Mouse (Mus musculus) limb, embryonic 15.5 days (tissue): Measurements from ENCODE around the gene Fam83b. TPM values are rescaled to one million over a fixed set of nuclear protein-coding genes. Genes with fewer than 3 reads are reported as not detected.

Experiments
- ATAC-seq: fragments of 200-750 bp; cut with Nextera tagmentation; 2 replicates; pipeline ENCODE4 v1.8.0; 2017; ENCODE audit warnings: low read depth, moderate TSS enrichment; ENCODE audit not compliant: insufficient number of reproducible peaks, low FRiP score, low TSS enrichment
- H3K27ac ChIP-seq: fragments of 300-500 bp; sonication (generic); 2 replicates; pipeline ENCODE4 v1.5.1; 2015; ENCODE audit warnings: moderate library complexity, mild to moderate bottlenecking, inconsistent platforms
- H3K27me3 ChIP-seq: fragments of 300-500 bp; sonication (generic); 2 replicates; pipeline ENCODE4 v1.6.1; 2015; ENCODE audit warnings: inconsistent platforms
- H3K36me3 ChIP-seq: fragments of 300-500 bp; sonication (generic); 2 replicates; pipeline ENCODE4 v1.6.1; 2015; ENCODE audit warnings: inconsistent platforms
- H3K4me1 ChIP-seq: fragments of 300-500 bp; sonication (generic); 2 replicates; pipeline ENCODE4 v1.6.1; 2015; ENCODE audit warnings: inconsistent platforms
- H3K4me2 ChIP-seq: fragments of 300-500 bp; sonication (generic); 2 replicates; pipeline ENCODE4 v1.6.1; 2015; ENCODE audit warnings: mild to moderate bottlenecking, inconsistent platforms
- H3K4me3 ChIP-seq: fragments of 300-500 bp; sonication (generic); 2 replicates; pipeline ENCODE4 v1.5.1; 2015; ENCODE audit warnings: mild to moderate bottlenecking, inconsistent platforms
- H3K9ac ChIP-seq: fragments of 300-500 bp; sonication (generic); 2 replicates; pipeline ENCODE4 v1.6.1; 2015; ENCODE audit warnings: inconsistent platforms
- H3K9me3 ChIP-seq: fragments of 300-500 bp; sonication (generic); 2 replicates; pipeline ENCODE4 v1.6.1; 2016; ENCODE audit warnings: inconsistent platforms
- WGBS: fragments of 180-500 bp; shearing (Covaris S2); methylation state at CpG from one replicate; pipeline ENCODE4 v1.1.7; 2015; 5-methylcytosine and 5-hydroxymethylcytosine counted together
- polyA plus RNA-seq: library from polyadenylated mRNA; unstranded; fragments of >200 nt; fragmentation: Nextera tagmentation; extraction: Ambion mirVana; gene quantifications from 2 replicates; pipeline ENCODE4 v1.2.1, GENCODE M21; 2015

Fam83b gene
- polyA plus RNA-seq, 1 experiment from 2014 or later, result 9.2 TPM

DNA sequence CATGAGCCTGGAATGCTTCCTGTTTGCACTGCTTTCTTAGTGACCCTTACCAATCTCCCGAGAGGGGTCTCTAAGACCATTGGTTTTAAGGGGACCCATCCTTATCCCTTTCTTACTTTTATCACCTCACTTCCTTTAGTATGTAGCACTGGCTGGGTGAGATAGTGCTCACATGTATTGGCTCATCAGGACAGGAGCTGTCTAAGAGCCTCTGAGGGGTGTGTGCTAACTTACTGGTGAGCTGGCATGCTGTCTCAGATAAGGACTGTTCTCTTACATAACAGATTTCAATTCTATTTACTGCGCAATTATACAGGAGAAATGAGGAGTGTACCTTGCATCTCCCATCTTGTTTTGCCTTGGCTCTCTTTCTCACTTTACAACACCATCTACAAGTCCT lies 7.7 kb downstream of the Fam83b start:
- no peak overlapping the region for H3K9ac ChIP-seq
- H3K9me3 ChIP-seq, result no peaks in the 10 kb centered on the region
- no peak overlapping the region for H3K4me3 ChIP-seq
- H3K27ac ChIP-seq, result no peak overlapping the region
- H3K36me3 ChIP-seq, result no peaks in the 10 kb centered on the region
- no peak overlapping the region for H3K4me2 ChIP-seq
- no peak for ATAC-seq
- H3K4me1 ChIP-seq, result no peaks in the 10 kb centered on the region
- no peaks in the 10 kb centered on the region for H3K27me3 ChIP-seq
- WGBS, result 84% methylated on average over 2 of the region's 2 CpGs

- Histone ChIP-seq H3K36me3 (no peaks in the 10 kb centered on the region), H3K4me3 (no peak overlapping the region), H3K4me1 (no peaks in the 10 kb centered on the region), H3K9ac (no peak overlapping the region), H3K4me2 (no peak overlapping the region), H3K9me3 (no peaks in the 10 kb centered on the region), H3K27me3 (no peaks in the 10 kb centered on the region), H3K27ac (no peak overlapping the region)
- WGBS, result 48% methylated on average over 2 of the region's 2 CpGs
- no peak for ATAC-seq
Measured at GRCm38 (mm10) chr9:76553758-76554157, 13.2 kb downstream of the Fam83b start.

- Histone ChIP-seq H3K4me2 (no peak overlapping the region), H3K27me3 (no peaks in the 10 kb centered on the region), H3K36me3 (no peaks in the 10 kb centered on the region), H3K9ac (no peak overlapping the region), H3K27ac (no peak overlapping the region), H3K4me1 (no peaks in the 10 kb centered on the region), H3K9me3 (no peaks in the 10 kb centered on the region), H3K4me3 (no peak overlapping the region)
- ATAC-seq, result no peak
- 52% methylated on average over 1 of the region's 1 CpGs for WGBS
Measured at GRCm38 (mm10) chr9:76553115-76553514, 13.8 kb downstream of the Fam83b start.

DNA sequence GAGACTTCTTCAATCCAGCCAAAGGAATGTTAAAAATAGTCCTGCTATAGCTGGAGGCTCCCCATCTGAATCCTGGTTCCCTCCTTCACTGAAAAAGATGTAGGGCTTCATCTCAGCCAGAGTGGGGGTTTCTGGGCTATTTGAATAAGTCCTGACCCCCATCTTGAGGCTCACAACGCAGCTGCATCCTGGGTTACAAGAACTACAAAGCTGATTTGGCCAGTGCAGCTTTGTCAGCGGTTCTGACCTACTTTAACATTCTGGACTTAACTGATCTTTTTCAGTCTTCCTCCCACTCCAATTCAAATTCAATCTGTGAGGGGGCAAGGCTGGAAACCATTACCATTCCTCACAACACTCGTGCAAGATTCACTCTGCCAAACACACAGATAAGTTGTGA lies 20.2 kb downstream of the Fam83b start:
- 44% methylated on average over 3 of the region's 3 CpGs for WGBS
- ATAC-seq, result no peak

GRCm38 (mm10) chr9:76540684-76541083 lies 26.2 kb downstream of the Fam83b start:
- no peak for ATAC-seq
- H3K36me3 ChIP-seq, result no peaks in the 10 kb centered on the region
- H3K27me3 ChIP-seq, result no peaks in the 10 kb centered on the region
- no peaks in the 10 kb centered on the region for H3K9me3 ChIP-seq
- H3K4me2 ChIP-seq, result no peak overlapping the region
- H3K27ac ChIP-seq, result no peak overlapping the region
- H3K9ac ChIP-seq, result no peak overlapping the region
- H3K4me1 ChIP-seq, result no peaks in the 10 kb centered on the region
- no peak overlapping the region for H3K4me3 ChIP-seq
- WGBS, result 83% methylated on average over 4 of the region's 4 CpGs

More for the DNA sequence above, 20.2 kb downstream of the Fam83b start:
- Histone ChIP-seq H3K4me1 (no peaks in the 10 kb centered on the region), H3K4me3 (no peak overlapping the region), H3K36me3 (no peaks in the 10 kb centered on the region), H3K9me3 (no peaks in the 10 kb centered on the region), H3K9ac (no peak overlapping the region), H3K27ac (no peak overlapping the region), H3K27me3 (no peaks in the 10 kb centered on the region), H3K4me2 (no peak overlapping the region)

DNA sequence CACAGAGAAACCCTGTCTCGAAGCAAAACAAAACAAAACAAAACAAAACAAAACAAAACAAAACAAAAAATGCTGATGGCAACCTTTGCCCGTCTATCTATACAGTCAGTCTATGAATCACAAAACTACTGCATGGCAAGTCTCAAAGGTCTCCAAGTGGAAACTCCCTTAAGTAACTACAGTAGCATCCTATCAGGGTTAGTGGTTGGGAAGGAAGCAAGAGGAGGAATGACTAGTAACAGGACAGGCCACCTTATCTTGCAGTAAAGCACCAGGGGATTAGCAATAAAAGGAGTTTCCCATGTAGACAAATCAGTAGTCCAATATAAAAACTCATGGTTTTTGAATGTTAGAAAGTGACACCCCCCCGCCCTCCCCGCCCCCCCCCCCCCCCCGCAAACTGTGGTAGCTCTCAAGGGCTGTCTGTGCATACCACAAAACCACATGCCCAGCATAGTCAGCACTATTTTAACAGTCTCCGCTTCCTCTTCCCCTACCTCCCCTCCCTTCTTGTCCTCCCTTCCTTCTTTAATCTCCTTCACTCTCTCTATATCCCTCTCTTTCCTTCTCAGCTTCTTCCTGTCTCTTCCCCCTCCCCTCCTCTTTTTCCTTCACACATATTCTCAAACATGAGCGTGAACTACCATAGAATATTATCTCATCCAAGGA lies 26.8 kb downstream of the Fam83b start:
- H3K4me3 ChIP-seq, result no peak overlapping the region
- 74% methylated on average over 6 of the region's 7 CpGs for WGBS
- no peak overlapping the region for H3K4me2 ChIP-seq
- ATAC-seq, result no peak
- no peak overlapping the region for H3K27ac ChIP-seq
- H3K9me3 ChIP-seq, result no peaks in the 10 kb centered on the region
- no peaks in the 10 kb centered on the region for H3K27me3 ChIP-seq
- no peaks in the 10 kb centered on the region for H3K4me1 ChIP-seq
- H3K9ac ChIP-seq, result no peak overlapping the region
- no peaks in the 10 kb centered on the region for H3K36me3 ChIP-seq

GRCm38 (mm10) chr9:76539271-76539670 lies 27.6 kb downstream of the Fam83b start:
- WGBS, result 77% methylated on average over 7 of the region's 7 CpGs
- no peaks in the 10 kb centered on the region for H3K4me1 ChIP-seq
- H3K4me3 ChIP-seq, result no peak overlapping the region
- H3K9ac ChIP-seq, result no peak overlapping the region
- H3K4me2 ChIP-seq, result no peak overlapping the region
- no peaks in the 10 kb centered on the region for H3K27me3 ChIP-seq
- no peak overlapping the region for H3K27ac ChIP-seq
- no peak for ATAC-seq
- no peaks in the 10 kb centered on the region for H3K9me3 ChIP-seq
- no peaks in the 10 kb centered on the region for H3K36me3 ChIP-seq

GRCm38 (mm10) chr9:76536032-76536431 lies 30.9 kb downstream of the Fam83b start:
- Histone ChIP-seq H3K9me3 (no peaks in the 10 kb centered on the region), H3K36me3 (no peaks in the 10 kb centered on the region), H3K27me3 (no peaks in the 10 kb centered on the region), H3K9ac (no peak overlapping the region), H3K4me1 (no peaks in the 10 kb centered on the region), H3K4me3 (no peak overlapping the region), H3K27ac (no peak overlapping the region), H3K4me2 (no peak overlapping the region)
- WGBS, result 80% methylated on average over 9 of the region's 9 CpGs
- no peak for ATAC-seq

GRCm38 (mm10) chr9:76532403-76532802 lies 34.5 kb downstream of the Fam83b start:
- H3K27ac ChIP-seq, result no peak overlapping the region
- no peaks in the 10 kb centered on the region for H3K27me3 ChIP-seq
- H3K4me3 ChIP-seq, result no peak overlapping the region
- 86% methylated on average over 3 of the region's 3 CpGs for WGBS
- H3K9ac ChIP-seq, result no peak overlapping the region
- no peak overlapping the region for H3K4me2 ChIP-seq
- H3K9me3 ChIP-seq, result no peaks in the 10 kb centered on the region
- H3K4me1 ChIP-seq, result no peaks in the 10 kb centered on the region
- no peak for ATAC-seq
- H3K36me3 ChIP-seq, result no peaks in the 10 kb centered on the region

DNA sequence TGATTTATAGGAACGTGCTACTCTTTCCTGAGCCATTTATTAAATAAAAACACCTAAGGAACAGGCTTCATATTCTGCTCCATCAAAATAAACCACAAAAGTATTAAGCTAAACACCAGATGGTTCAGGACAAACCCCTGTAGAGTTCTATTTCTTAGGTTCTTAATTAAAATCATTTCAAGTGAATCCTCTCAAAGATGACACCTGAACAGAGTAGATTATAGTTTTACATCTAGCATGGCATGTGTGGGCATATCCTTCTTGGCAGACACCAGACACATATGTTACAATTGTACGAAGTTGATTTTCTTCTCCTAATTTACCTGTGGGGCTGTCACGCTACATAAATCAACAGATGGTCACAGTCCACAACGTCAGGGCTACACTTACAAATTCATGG lies 35.5 kb downstream of the Fam83b start:
- H3K27me3 ChIP-seq, result no peaks in the 10 kb centered on the region
- 58% methylated on average over 4 of the region's 4 CpGs for WGBS
- H3K4me1 ChIP-seq, result no peaks in the 10 kb centered on the region
- no peak overlapping the region for H3K9ac ChIP-seq
- H3K27ac ChIP-seq, result no peak overlapping the region
- H3K4me2 ChIP-seq, result no peak overlapping the region
- no peaks in the 10 kb centered on the region for H3K36me3 ChIP-seq
- ATAC-seq, result no peak
- H3K4me3 ChIP-seq, result no peak overlapping the region
- no peaks in the 10 kb centered on the region for H3K9me3 ChIP-seq

DNA sequence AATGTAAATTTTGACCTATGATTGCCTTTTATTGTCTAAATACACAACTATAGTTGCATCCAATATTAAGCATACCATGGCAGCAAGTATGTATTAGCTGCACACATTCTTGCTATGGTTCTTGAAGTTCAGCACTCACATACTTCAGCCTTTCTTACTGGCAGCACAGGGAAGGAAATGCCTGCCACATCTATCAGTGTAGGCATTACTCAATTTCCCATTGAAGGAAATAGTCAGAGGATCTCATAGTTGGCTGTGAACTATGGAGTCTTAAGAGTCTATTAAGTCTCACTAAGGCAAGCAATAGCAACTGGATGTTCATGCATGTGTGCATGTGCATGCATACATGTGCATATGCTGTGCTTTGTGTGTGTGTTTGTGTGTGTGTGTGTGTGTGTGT lies 41.3 kb downstream of the Fam83b start:
- Histone ChIP-seq H3K27me3 (no peaks in the 10 kb centered on the region), H3K4me3 (no peak overlapping the region), H3K9ac (no peak overlapping the region), H3K4me1 (no peaks in the 10 kb centered on the region), H3K9me3 (no peaks in the 10 kb centered on the region), H3K4me2 (no peak overlapping the region), H3K36me3 (no peaks in the 10 kb centered on the region), H3K27ac (no peak overlapping the region)
- ATAC-seq, result no peak

- no peaks in the 10 kb centered on the region for H3K27me3 ChIP-seq
- H3K27ac ChIP-seq, result no peak overlapping the region
- no peaks in the 10 kb centered on the region for H3K4me1 ChIP-seq
- no peak overlapping the region for H3K4me2 ChIP-seq
- no peak overlapping the region for H3K4me3 ChIP-seq
- ATAC-seq, result no peak
- H3K9ac ChIP-seq, result no peak overlapping the region
- no peaks in the 10 kb centered on the region for H3K36me3 ChIP-seq
- no peaks in the 10 kb centered on the region for H3K9me3 ChIP-seq
Measured at GRCm38 (mm10) chr9:76523075-76523474, 43.8 kb downstream of the Fam83b start.

GRCm38 (mm10) chr9:76521640-76522039 lies 45.3 kb downstream of the Fam83b start:
- no peak overlapping the region for H3K4me3 ChIP-seq
- H3K9me3 ChIP-seq, result no peaks in the 10 kb centered on the region
- H3K36me3 ChIP-seq, result no peaks in the 10 kb centered on the region
- no peak overlapping the region for H3K4me2 ChIP-seq
- H3K27me3 ChIP-seq, result no peaks in the 10 kb centered on the region
- no peak overlapping the region for H3K27ac ChIP-seq
- no peaks in the 10 kb centered on the region for H3K4me1 ChIP-seq
- H3K9ac ChIP-seq, result no peak overlapping the region
- ATAC-seq, result no peak
- 76% methylated on average over 3 of the region's 3 CpGs for WGBS
